Mouse (Mus musculus) adrenal gland, postnatal 25 days (tissue): ENCODE measurements around the gene Cops3. TPM values are rescaled to one million over a fixed set of nuclear protein-coding genes. Genes with fewer than 3 reads are reported as not detected.

Source experiments
- DNase-seq: peaks from one replicate; pipeline ENCODE4 v3.0.0; 2021; ENCODE audit warnings: mixed read lengths
- total RNA-seq: library from RNA; stranded (reverse); gene quantifications from 2 replicates; pipeline ENCODE4 v1.2.3, GENCODE M21; 2021

Gene Cops3
- total RNA-seq, 1 experiment from 2014 or later: 105 TPM

GRCm38 (mm10) chr11:59810480-59811158 is 29.0 kb downstream of the Cops3 start:
- no peak for DNase-seq

- DNase-seq: peak; percentile 85
Measured at GRCm38 (mm10) chr11:59809670-59810474, 29.8 kb downstream of the Cops3 start, which contains the start of gene Flcn. Flcn (minus strand) TSS chr11:59810016.

- no peak for DNase-seq
Measured at GRCm38 (mm10) chr11:59809071-59809669, 30.5 kb downstream of the Cops3 start.

- DNase-seq: no peak
Measured at GRCm38 (mm10) chr11:59808170-59808960, 31.3 kb downstream of the Cops3 start.

GRCm38 (mm10) chr11:59805656-59806055 is 34.0 kb downstream of the Cops3 start:
- no peak for DNase-seq

GRCm38 (mm10) chr11:59805256-59805655 is 34.4 kb downstream of the Cops3 start:
- no peak for DNase-seq

- DNase-seq: peak; percentile 36
Measured at GRCm38 (mm10) chr11:59804409-59805110, 35.1 kb downstream of the Cops3 start.

DNA sequence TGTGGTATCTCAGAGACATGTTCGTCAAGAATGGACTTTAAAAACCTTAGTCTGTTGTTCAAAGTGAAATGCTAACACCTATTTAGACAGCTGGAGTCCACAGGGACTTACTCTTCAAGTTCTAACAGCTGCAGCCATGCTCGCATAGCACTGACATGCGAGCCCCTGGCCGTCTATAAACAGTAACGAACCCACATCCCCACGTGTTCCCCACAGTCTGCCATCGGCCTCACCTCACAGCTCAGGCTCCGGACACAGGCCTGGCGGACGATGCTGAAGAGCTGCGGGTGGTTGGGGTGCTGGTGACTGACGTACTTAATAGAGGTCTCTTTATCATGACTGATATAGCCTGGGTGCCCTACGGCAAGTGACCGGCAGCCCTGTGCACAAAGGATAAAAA is 36.1 kb downstream of the Cops3 start:
- no peak for DNase-seq

DNA sequence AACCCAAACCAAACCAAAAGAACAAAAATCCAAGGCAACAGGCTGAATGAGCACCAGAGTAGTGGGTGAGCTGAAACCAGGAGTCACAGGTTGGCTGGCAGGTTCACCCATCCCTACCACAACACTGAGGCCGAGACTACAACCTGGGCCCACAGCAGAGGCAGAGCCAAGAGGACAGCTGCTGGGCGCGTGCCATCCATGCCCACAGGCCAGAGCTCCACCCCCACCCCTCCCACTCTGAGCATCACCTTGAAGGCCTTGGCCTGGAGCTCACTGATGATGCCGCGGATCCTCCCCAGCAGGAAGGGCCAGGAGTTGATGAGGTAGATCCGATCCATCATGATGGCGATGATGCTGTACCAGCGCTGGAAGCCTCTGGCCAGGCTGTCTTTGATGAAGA is 37.8 kb downstream of the Cops3 start:
- no peak for DNase-seq

DNA sequence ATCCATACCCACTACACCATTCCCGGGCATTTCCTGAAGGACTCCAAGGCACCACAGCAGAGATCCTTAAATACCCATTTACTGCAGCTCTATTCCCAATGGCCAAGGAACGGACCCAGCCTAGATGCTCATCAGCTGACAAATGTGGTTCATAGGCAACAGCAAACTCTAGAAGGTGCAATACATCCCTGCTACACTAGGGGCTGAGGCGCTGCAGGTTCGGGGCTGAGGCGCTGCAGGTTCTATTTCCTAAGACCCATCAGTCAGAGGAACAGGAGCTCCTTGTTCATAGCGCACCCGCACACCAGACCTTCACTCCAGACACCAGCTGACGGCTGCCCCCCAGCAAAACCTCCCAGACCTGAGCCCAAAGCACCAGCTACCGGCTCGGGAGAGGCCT is 39.2 kb downstream of the Cops3 start:
- no peak for DNase-seq

- no peak for DNase-seq
Measured at GRCm38 (mm10) chr11:59793390-59793789, 46.2 kb downstream of the Cops3 start.

GRCm38 (mm10) chr11:59789311-59789710 is 50.3 kb downstream of the Cops3 start:
- no peak for DNase-seq

DNA sequence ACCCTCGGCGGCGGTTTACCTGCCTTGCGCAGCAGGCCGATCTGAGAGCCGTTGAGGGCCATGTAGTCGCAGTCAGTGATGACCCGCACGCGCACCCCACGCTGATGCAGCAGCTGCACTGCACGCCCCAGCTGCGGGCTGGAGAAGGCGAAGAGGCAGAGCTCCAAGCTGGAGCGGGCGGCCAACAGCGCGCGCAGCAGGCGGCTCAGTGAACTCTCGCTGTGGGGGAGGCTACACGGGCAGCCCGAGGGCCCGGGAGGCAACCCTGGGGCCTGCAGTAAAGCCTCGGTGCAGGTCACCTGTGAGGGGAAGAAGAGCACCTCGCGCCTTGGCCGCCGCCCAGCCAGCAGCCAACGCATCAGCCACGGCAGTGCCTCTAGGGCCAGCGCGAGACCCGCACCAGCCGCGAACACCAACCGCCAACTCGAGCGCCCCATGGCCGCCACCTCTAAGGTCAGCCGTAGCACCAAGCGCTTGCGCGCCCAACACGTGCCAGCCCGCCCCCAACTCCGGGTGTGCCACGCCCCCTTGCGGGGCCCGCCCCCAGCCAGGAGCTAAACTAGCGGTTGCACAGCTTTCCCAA is 52.3 kb downstream of the Cops3 start, which contains the start of gene Pld6:
Pld6 (minus strand) TSS at position 447 of the 583 bp plus-strand sequence.
- peak; percentile 76 for DNase-seq

GRCm38 (mm10) chr11:59786444-59787198 is 53.0 kb downstream of the Cops3 start:
- DNase-seq: no peak

GRCm38 (mm10) chr11:59783591-59783990 is 56.0 kb downstream of the Cops3 start:
- DNase-seq: no peak

- no peak for DNase-seq
Measured at GRCm38 (mm10) chr11:59782091-59782590, 57.5 kb downstream of the Cops3 start.

- DNase-seq: no peak
Measured at GRCm38 (mm10) chr11:59780241-59780640, 59.4 kb downstream of the Cops3 start.

GRCm38 (mm10) chr11:59779406-59779805 is 60.2 kb downstream of the Cops3 start:
- DNase-seq: no peak

GRCm38 (mm10) chr11:59778874-59779223 is 60.8 kb downstream of the Cops3 start:
- no peak for DNase-seq

- peak; percentile 79 for DNase-seq
Measured at GRCm38 (mm10) chr11:59778181-59778873, 61.3 kb downstream of the Cops3 start.
